Mouse (Mus musculus): Measurements from ENCODE around the gene Stat1.

DNA sequence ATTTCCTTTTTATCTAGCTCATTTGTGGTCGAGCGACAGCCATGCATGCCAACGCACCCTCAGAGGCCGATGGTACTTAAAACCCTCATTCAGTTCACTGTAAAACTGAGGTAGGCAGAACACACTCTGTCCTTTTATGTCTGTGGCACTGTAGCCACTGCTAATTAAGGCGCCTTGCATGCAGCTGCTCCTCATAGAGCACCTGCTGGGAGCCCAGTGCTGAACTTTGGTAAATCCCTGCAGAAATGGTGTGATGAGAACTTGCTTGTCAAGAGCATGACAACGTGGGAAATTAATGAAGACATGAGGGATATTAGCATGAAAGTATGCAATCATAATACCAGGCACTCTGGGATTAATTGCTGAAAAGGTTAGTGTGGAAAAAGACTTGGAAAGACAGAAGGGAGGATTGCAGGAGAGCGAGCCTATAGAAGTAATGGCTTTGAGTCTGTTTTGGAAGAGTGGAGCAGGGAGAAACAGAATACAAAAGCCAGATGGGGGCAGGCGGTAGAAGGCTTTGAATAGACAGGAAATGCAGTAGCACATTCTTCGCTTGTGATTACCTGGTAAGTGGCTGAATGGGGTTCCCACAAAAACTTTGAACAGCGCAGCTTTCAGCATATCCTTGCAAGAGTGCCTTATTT is 39.4 kb upstream of the Stat1 start:
- no peak for TF ChIP-seq CTCF (conservative IDR thresholded peaks at IDR 0.05; ENCODE audit: low read length)
- no peak for TF ChIP-seq POU5F1 (IDR thresholded peaks at IDR 0.05; ENCODE audit: borderline replicate concordance, low read length)
